Mouse (Mus musculus): ENCODE measurements around the gene Ccdc151. TPM values are rescaled to one million over a fixed set of nuclear protein-coding genes. Genes with fewer than 3 reads are reported as not detected.

Ccdc151 gene
- polyA plus RNA-seq, 1 experiment from 2014 or later = 4.5 TPM

DNA sequence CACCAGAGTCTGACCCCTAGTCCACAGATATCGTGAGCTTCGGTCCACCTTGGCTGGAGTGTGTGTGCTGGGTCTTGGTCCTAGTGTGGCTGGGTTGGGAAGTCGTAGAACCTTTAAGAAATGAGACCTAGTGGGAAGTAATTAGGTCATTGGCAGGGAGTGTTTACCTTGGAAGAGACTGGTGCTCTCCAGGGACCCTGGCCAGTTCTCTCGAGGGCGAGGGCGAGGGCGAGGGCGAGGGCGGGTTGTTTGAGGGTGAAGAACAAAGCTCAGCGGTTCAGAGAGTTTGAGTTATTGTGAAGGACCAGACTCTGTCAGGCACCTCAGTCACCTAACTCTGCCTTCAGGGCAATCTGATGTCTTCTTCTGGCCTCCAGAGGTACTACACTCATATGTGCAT lies 35.4 kb upstream of the Ccdc151 start:
- no peak for DNase-seq (ENCODE audit: low spot score)
- Histone ChIP-seq H3K27me3 (replicated peaks; ENCODE audit: control insufficient read depth, insufficient read depth, low read length) (no peaks in the 10 kb centered on the region), H3K27ac (ENCODE audit: low read depth, low read length) (no peak overlapping the region), H3K9ac (ENCODE audit: low read length) (no peak overlapping the region), H3K4me1 (ENCODE audit: control insufficient read depth, insufficient read depth, low read length) (peaks cover 8% of the 10 kb centered on the region; the same call in 1 of the 2 replicates), H3K4me2 (ENCODE audit: low read length) (no peak overlapping the region), H3K9me3 (replicated peaks; ENCODE audit: control insufficient read depth, low read length) (no peaks in the 10 kb centered on the region), H3K36me3 (ENCODE audit: control insufficient read depth, insufficient read depth, low read length) (peaks cover 35% of the 10 kb centered on the region), H3K4me3 (ENCODE audit: low read depth, low read length) (no peak overlapping the region)
- WGBS = 84% methylated on average over 10 of the region's 10 CpGs
- ATAC-seq = no peak

DNA sequence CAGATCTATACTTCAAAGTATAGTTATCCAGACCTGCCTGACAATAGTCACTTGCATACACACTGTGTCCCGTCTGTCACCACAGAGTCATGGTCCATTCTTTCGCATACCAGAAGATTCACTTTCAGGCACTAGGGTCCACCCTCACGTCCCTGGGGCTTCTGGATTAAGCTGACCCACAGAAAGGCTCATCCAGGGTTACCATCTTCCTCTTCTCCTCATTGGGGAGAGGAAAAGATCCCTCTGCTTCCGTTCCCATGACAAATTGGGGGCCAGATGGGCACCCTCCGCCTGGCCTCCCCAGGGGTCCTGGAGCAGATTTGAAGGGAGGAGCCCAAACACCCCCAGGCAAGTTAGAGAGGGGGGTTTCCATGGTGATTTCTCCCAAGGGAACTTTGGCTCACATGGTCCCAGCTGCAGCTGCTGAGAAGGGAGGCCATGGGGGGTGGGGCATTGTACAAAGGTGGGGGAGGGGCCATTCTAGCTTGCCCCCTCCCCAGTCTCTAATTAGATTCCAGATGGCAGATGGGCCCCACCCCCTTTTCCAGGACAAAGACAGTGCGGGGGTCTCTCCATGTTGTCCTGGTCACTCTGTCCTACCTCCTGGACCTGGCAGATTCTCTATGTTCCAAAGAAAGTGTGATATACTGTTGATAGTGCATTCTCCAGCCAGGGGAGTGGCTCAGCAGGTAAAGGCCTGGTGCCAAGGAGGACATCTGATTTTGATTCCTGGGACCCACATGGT lies 33.0 kb upstream of the Ccdc151 start:
- WGBS = 55% methylated on average over 6 of the region's 6 CpGs
- no peak overlapping the region for H3K4me3 ChIP-seq (ENCODE audit: low read depth, low read length)
- peaks cover 57% of the 10 kb centered on the region for H3K36me3 ChIP-seq (ENCODE audit: control insufficient read depth, insufficient read depth, low read length)
- 0 out of 2 replicates have a peak overlapping the region, but pooled peaks have one; percentile 4 for H3K27ac ChIP-seq (ENCODE audit: low read depth, low read length)
- peak; percentile 53 for ATAC-seq
- DNase-seq (ENCODE audit: low spot score) = peak; percentile 60
- no peak overlapping the region for H3K9ac ChIP-seq (ENCODE audit: low read length)
- H3K4me2 ChIP-seq (ENCODE audit: low read length) = no peak overlapping the region
- no peaks in the 10 kb centered on the region for H3K9me3 ChIP-seq (replicated peaks; ENCODE audit: control insufficient read depth, low read length)
- H3K4me1 ChIP-seq (ENCODE audit: control insufficient read depth, insufficient read depth, low read length) = peaks cover 8% of the 10 kb centered on the region; the same call in 1 of the 2 replicates
- no peaks in the 10 kb centered on the region for H3K27me3 ChIP-seq (replicated peaks; ENCODE audit: control insufficient read depth, insufficient read depth, low read length)

DNA sequence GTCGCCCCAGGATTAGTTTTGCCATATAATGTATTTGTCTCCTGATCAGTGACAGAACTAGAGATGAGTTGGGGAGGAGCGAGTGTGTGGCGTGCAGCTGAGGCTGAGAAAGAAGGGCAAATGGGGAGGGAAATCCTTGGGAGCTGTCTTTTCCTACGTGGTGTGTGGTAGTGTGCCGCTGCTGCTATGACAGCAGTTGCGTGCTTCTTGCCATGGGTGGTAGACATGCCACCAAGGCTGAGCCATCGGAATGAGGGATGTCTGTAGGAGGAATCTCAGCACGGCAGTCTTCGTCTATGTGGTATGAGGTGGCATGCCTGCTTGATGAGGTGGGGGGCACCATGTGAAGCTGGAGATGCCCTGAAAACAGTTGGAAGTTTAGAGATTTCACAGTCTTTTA lies 28.0 kb upstream of the Ccdc151 start:
- Histone ChIP-seq H3K9ac (ENCODE audit: low read length) (no peak overlapping the region), H3K9me3 (replicated peaks; ENCODE audit: control insufficient read depth, low read length) (no peaks in the 10 kb centered on the region), H3K4me3 (ENCODE audit: low read depth, low read length) (no peak overlapping the region), H3K27ac (ENCODE audit: low read depth, low read length) (no peak overlapping the region), H3K4me2 (ENCODE audit: low read length) (no peak overlapping the region), H3K27me3 (replicated peaks; ENCODE audit: control insufficient read depth, insufficient read depth, low read length) (no peaks in the 10 kb centered on the region), H3K4me1 (ENCODE audit: control insufficient read depth, insufficient read depth, low read length) (peaks cover under 1% of the 10 kb centered on the region; the same call in 1 of the 2 replicates), H3K36me3 (ENCODE audit: control insufficient read depth, insufficient read depth, low read length) (peaks cover 91% of the 10 kb centered on the region)
- no peak for DNase-seq (ENCODE audit: low spot score)
- 96% methylated on average over 9 of the region's 9 CpGs for WGBS
- ATAC-seq = no peak

GRCm38 (mm10) chr9:22028467-22028866 lies 26.0 kb upstream of the Ccdc151 start:
- H3K9me3 ChIP-seq (replicated peaks; ENCODE audit: control insufficient read depth, low read length) = no peaks in the 10 kb centered on the region
- H3K27me3 ChIP-seq (replicated peaks; ENCODE audit: control insufficient read depth, insufficient read depth, low read length) = no peaks in the 10 kb centered on the region
- H3K4me1 ChIP-seq (ENCODE audit: control insufficient read depth, insufficient read depth, low read length) = no peaks in the 10 kb centered on the region
- H3K9ac ChIP-seq (ENCODE audit: low read length) = no peak overlapping the region
- no peak overlapping the region for H3K4me2 ChIP-seq (ENCODE audit: low read length)
- WGBS = 20% methylated on average over 7 of the region's 7 CpGs
- no peak for DNase-seq (ENCODE audit: low spot score)
- peaks cover 91% of the 10 kb centered on the region for H3K36me3 ChIP-seq (ENCODE audit: control insufficient read depth, insufficient read depth, low read length)
- no peak for ATAC-seq
- H3K27ac ChIP-seq (ENCODE audit: low read depth, low read length) = no peak overlapping the region
- H3K4me3 ChIP-seq (ENCODE audit: low read depth, low read length) = no peak overlapping the region

DNA sequence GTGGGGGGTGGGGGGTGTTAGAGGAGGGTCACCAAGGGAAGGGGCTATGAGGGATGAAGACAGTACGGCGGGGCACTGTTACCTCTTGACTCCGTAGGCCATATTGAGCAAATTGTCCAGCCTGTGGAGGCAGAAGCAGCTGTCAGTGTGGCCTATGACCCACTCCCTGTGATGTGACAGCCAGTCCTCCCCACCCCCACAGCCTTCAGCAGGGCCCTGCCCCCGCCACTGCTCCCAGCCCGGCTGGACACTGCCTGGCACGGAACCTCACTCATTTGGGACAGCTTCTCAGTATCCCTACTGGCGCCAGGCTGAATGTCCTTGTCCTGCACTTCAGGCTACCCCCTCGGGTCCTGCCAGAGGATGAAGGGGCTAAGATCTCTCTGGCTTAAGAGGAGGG lies 22.2 kb upstream of the Ccdc151 start:
- no peak for DNase-seq (ENCODE audit: low spot score)
- H3K9ac ChIP-seq (ENCODE audit: low read length) = no peak overlapping the region
- peaks cover 82% of the 10 kb centered on the region for H3K36me3 ChIP-seq (ENCODE audit: control insufficient read depth, insufficient read depth, low read length)
- H3K27me3 ChIP-seq (replicated peaks; ENCODE audit: control insufficient read depth, insufficient read depth, low read length) = no peaks in the 10 kb centered on the region
- H3K4me1 ChIP-seq (ENCODE audit: control insufficient read depth, insufficient read depth, low read length) = no peaks in the 10 kb centered on the region
- WGBS = 73% methylated on average over 8 of the region's 8 CpGs
- H3K4me2 ChIP-seq (ENCODE audit: low read length) = no peak overlapping the region
- H3K27ac ChIP-seq (ENCODE audit: low read depth, low read length) = no peak overlapping the region
- no peak for ATAC-seq
- H3K9me3 ChIP-seq (replicated peaks; ENCODE audit: control insufficient read depth, low read length) = no peaks in the 10 kb centered on the region
- H3K4me3 ChIP-seq (ENCODE audit: low read depth, low read length) = no peak overlapping the region

GRCm38 (mm10) chr9:22017208-22017825 lies 14.9 kb upstream of the Ccdc151 start:
- DNase-seq (ENCODE audit: low spot score) = no peak
- peaks cover 74% of the 10 kb centered on the region for H3K36me3 ChIP-seq (ENCODE audit: control insufficient read depth, insufficient read depth, low read length)

DNA sequence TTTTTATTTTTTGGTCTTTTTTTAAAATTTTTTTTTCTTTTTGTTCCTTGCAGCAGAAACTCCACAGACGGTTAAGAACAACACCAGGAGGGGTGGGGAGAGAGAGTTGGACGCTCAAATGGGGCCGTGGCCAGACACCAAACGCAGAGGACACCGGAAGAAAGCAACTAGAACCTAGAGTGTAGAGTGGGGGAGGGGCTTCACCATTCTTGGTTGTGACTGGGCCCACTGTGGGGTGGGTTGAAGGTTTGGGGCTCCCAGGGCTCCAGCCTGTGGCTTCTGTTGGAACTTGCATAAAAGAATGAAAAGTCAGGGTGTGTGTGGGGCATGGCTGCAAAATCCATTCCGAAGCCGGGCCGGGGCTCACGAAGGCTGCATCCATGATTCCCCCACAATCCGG lies 13.8 kb upstream of the Ccdc151 start:
- Histone ChIP-seq H3K4me1 (ENCODE audit: control insufficient read depth, insufficient read depth, low read length) (no peaks in the 10 kb centered on the region), H3K9ac (ENCODE audit: low read length) (no peak overlapping the region), H3K36me3 (ENCODE audit: control insufficient read depth, insufficient read depth, low read length) (peaks cover 83% of the 10 kb centered on the region), H3K4me3 (ENCODE audit: low read depth, low read length) (no peak overlapping the region), H3K4me2 (ENCODE audit: low read length) (no peak overlapping the region), H3K27me3 (replicated peaks; ENCODE audit: control insufficient read depth, insufficient read depth, low read length) (no peaks in the 10 kb centered on the region), H3K9me3 (replicated peaks; ENCODE audit: control insufficient read depth, low read length) (no peaks in the 10 kb centered on the region), H3K27ac (ENCODE audit: low read depth, low read length) (no peak overlapping the region)
- 73% methylated on average over 10 of the region's 10 CpGs for WGBS
- ATAC-seq (no peak), DNase-seq (ENCODE audit: low spot score) (no peak)

More at GRCm38 (mm10) chr9:22017208-22017825, 14.9 kb upstream of the Ccdc151 start:
- 80% methylated on average over 7 of the region's 7 CpGs for WGBS
- ATAC-seq = no peak
- H3K4me1 ChIP-seq (ENCODE audit: control insufficient read depth, insufficient read depth, low read length) = no peaks in the 10 kb centered on the region
- H3K9ac ChIP-seq (ENCODE audit: low read length) = no peak overlapping the region
- no peaks in the 10 kb centered on the region for H3K9me3 ChIP-seq (replicated peaks; ENCODE audit: control insufficient read depth, low read length)
- H3K4me3 ChIP-seq (ENCODE audit: low read depth, low read length) = no peak overlapping the region
- H3K27me3 ChIP-seq (replicated peaks; ENCODE audit: control insufficient read depth, insufficient read depth, low read length) = no peaks in the 10 kb centered on the region
- no peak overlapping the region for H3K4me2 ChIP-seq (ENCODE audit: low read length)
- no peak overlapping the region for H3K27ac ChIP-seq (ENCODE audit: low read depth, low read length)

DNA sequence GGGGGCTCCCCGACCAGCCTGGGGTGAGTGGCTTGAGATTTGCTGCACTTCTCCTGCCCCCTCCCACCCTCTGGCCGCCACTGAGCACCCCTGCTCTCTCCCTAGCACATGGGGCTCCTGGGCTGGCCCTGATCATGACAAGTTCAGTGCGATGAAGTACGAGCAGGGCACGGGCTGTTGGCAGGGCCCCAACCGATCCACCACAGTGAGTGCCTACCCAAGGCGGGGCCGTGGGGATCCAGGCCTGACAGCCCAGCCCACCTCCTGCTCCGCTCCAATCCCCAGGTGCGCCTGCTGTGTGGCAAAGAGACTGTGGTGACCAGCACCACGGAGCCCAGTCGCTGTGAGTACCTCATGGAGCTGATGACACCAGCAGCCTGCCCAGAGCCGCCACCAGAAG lies 10.3 kb upstream of the Ccdc151 start:
- H3K4me1 ChIP-seq (ENCODE audit: control insufficient read depth, insufficient read depth, low read length) = no peaks in the 10 kb centered on the region
- no peak overlapping the region for H3K9ac ChIP-seq (ENCODE audit: low read length)
- no peak overlapping the region for H3K4me3 ChIP-seq (ENCODE audit: low read depth, low read length)
- H3K27ac ChIP-seq (ENCODE audit: low read depth, low read length) = no peak overlapping the region
- no peak for DNase-seq (ENCODE audit: low spot score)
- no peak overlapping the region for H3K4me2 ChIP-seq (ENCODE audit: low read length)
- WGBS = 91% methylated on average over 13 of the region's 13 CpGs
- peaks cover 92% of the 10 kb centered on the region for H3K36me3 ChIP-seq (ENCODE audit: control insufficient read depth, insufficient read depth, low read length)
- H3K9me3 ChIP-seq (replicated peaks; ENCODE audit: control insufficient read depth, low read length) = no peaks in the 10 kb centered on the region
- H3K27me3 ChIP-seq (replicated peaks; ENCODE audit: control insufficient read depth, insufficient read depth, low read length) = no peaks in the 10 kb centered on the region
- peak; percentile 26; the same call in 1 of the 2 replicates for ATAC-seq

- H3K4me2 ChIP-seq (ENCODE audit: low read length) = no peak overlapping the region
- no peak overlapping the region for H3K4me3 ChIP-seq (ENCODE audit: low read depth, low read length)
- H3K27me3 ChIP-seq (replicated peaks; ENCODE audit: control insufficient read depth, insufficient read depth, low read length) = no peaks in the 10 kb centered on the region
- 88% methylated on average over 5 of the region's 5 CpGs for WGBS
- H3K4me1 ChIP-seq (ENCODE audit: control insufficient read depth, insufficient read depth, low read length) = no peaks in the 10 kb centered on the region
- H3K36me3 ChIP-seq (ENCODE audit: control insufficient read depth, insufficient read depth, low read length) = peaks cover 96% of the 10 kb centered on the region
- H3K27ac ChIP-seq (ENCODE audit: low read depth, low read length) = no peak overlapping the region
- no peaks in the 10 kb centered on the region for H3K9me3 ChIP-seq (replicated peaks; ENCODE audit: control insufficient read depth, low read length)
- no peak overlapping the region for H3K9ac ChIP-seq (ENCODE audit: low read length)
- DNase-seq (ENCODE audit: low spot score) (no peak), ATAC-seq (peak; percentile 26; the same call in 1 of the 2 replicates)
Measured at GRCm38 (mm10) chr9:22011055-22011454, 8.6 kb upstream of the Ccdc151 start.

All from forebrain, embryonic 14.5 days (tissue).